Mouse (Mus musculus): ENCODE measurements around the gene Slc29a4. TPM values are rescaled to one million over a fixed set of nuclear protein-coding genes. Genes with fewer than 3 reads are reported as not detected.

The Slc29a4 gene
- not detected for total RNA-seq (2023)

GRCm38 (mm10) chr5:142692248-142692647 is at the start of gene Slc29a4:
Gene Slc29a4, plus strand, starts transcription at chr5:142692512.

Other genes with a start within 250 kb of the Slc29a4 start
- 10 to 100 TPM; 39.7 to 51.8 TPM for gene Ap5z1, start 228.6 kb upstream of the Slc29a4 start, total RNA-seq (2023)
- not detected for gene Papolb, start 162.4 kb upstream of the Slc29a4 start, total RNA-seq (2023)
- not detected for gene Radil, start 141.4 kb upstream of the Slc29a4 start, total RNA-seq (2023)
- gene Mmd2, start 83.7 kb upstream of the Slc29a4 start, total RNA-seq (2023) = not detected
- gene Wipi2, start 64.8 kb upstream of the Slc29a4 start, total RNA-seq (2023) = 10 to 100 TPM; 54.0 to 58.0 TPM
- 100 to 1,000 TPM; 217 to 251 TPM for gene Tnrc18, start 125.2 kb downstream of the Slc29a4 start, total RNA-seq (2023)
- 1 to 10 TPM; 7.4 to 8.6 TPM for gene Fbxl18, start 202.9 kb downstream of the Slc29a4 start, total RNA-seq (2023)
- over 10,000 TPM; 11,640 to 12,560 TPM for gene Actb, start 214.2 kb downstream of the Slc29a4 start, total RNA-seq (2023)